Mouse (Mus musculus) olfactory bulb, adult 2 months (tissue): ENCODE results near the gene Akap6.

ENCODE experiments used
- CTCF ChIP-seq: fragments of 200-500 bp; IDR thresholded peaks from 2 replicates; pipeline ENCODE4 v1.5.1; 2012; ENCODE audit warnings: low read depth, mild to moderate bottlenecking, low read length, moderate library complexity; ENCODE audit not compliant: insufficient read depth
- POLR2A ChIP-seq: fragments of 200-500 bp; IDR thresholded peaks from 2 replicates; pipeline ENCODE4 v1.6.1; 2012; ENCODE audit warnings: mild to moderate bottlenecking, low read depth, low read length, moderate library complexity; ENCODE audit not compliant: insufficient read depth

DNA sequence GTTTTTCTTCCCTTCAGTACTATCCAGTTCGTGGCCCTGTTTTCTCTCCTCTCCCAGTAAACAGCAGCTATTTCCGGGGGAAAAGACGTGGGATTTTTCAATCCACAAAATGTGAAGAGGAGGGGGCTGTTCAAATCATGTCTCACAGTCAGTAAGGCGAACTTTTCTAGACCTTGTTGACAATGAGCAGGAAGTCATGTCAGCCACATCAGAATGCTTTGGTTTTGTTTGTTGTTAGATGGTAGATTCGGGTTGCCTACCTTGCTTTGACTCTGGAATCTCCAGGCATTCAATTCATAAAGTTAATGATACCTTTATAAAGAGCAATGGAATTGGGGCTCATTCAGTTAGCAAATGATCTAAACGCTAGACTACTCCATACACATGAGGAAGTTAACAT lies 30.2 kb downstream of the Akap6 start:
- TF ChIP-seq POLR2A (no peak), CTCF (no peak)
